Mouse (Mus musculus) ES-CJ7 (cell line): ENCODE measurements at regions not wholly inside any gene's neighbourhood (a gene's known extent, or its start where the extent isn't known, plus 50 kb on each side); places are given as distances from the start of the nearest gene placed in this dataset.

Source experiments
- DNase-seq: peaks from one replicate; pipeline ENCODE4 v3.0.0; 2011; ENCODE audit warnings: low read depth, low spot score

DNA sequence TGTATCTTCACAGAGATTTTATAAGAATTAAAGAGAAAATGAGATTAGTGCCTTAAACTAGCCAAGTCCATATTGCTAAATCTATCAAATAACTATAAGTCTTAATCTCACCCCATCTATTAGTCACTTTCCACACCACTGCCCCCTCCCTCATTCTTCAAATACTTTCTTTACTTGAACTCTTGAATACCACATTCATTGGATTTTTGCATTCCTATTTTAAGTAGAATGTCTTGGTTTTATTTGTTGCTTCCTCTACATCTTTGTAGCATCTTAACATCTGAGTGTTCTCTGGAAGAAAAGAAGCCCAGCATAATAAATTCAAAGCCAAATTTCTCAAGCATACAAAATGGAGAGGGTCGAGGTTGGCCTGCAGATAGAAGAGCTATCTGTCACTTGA lies 200.9 kb upstream of the Thbs1 start:
- no peak for DNase-seq

DNA sequence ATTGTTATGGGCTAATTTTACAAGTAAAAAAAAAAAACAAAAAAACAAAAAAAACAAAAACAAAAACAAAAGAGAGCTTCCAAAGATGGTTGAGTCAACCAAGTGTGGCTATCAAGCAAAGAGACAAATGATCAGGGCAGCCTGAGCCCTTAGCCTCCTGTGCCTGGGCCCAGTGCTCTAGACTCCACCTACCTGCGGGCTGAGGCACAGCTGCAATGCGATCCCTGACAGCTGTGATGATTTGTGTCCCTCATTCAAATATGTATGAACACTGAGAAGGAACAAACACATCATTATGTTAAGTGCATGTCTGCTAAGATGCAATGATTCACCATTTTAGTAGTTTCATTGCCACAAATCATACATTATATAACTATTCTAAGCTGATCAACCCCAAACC lies 199.0 kb upstream of the Thbs1 start:
- peak; percentile 12 for DNase-seq

- DNase-seq = no peak
Measured at GRCm38 (mm10) chr2:117913846-117914245, 197.8 kb upstream of the Thbs1 start.

DNA sequence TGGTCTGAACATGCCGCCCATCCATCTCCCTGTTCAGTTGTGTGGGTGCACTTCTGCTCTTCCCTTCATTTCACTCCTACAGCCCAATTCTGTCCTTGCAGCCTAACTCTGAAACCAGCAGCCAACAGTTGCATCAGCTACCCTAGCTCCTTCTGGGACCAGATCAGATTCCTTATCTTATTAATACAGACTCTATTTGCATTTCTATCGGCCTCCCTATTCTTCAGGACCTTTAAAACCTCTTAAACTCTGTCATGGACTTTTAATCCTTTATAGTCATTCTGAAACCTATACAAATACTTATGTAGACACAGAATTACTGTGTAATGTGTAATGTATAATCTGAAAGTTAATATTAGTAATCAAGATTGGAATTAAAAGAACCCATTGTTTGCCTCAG lies 195.9 kb upstream of the Thbs1 start:
- no peak for DNase-seq

GRCm38 (mm10) chr2:117917181-117917580 lies 194.5 kb upstream of the Thbs1 start:
- DNase-seq = no peak

DNA sequence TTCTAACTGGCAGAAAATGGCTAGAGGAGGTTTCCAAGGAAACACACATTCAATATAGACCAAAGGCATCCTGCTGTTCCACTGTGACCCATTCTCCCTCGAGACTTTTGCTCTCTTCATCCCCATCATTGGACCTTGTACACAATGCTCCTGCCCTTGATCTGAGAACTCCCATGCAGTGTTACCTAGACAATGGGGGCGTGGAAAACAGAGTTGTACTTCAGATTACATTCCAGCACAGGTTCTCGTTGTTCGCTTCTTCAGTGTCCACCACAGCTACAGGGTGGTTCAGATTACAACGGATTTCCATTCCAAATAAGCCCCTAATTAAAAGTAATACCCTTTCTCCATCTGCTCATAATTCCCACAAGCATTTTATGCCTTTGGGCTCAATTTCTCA lies 186.8 kb upstream of the Thbs1 start:
- DNase-seq = no peak

- DNase-seq = no peak
Measured at GRCm38 (mm10) chr2:117925412-117925811, 186.3 kb upstream of the Thbs1 start.

GRCm38 (mm10) chr2:117928062-117928461 lies 183.6 kb upstream of the Thbs1 start:
- no peak for DNase-seq

DNA sequence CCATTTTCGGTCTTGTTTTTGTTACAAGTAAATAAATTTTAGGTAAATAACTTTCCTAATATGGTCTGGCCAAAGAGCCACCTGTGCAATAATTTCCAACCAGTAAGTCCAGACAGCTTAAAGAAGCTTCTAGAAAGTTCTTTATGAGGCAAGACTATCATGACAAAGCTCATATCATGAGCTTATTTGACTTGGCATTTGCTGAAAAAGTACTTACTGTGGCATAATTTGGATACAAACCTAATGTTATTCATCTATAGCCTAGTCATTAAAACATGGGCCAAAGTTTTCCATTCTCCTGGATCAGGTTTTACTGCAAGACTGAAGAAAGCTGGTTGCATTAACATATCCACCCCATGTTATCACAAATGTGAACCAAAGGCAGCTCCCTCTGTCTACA lies 182.1 kb upstream of the Thbs1 start:
- DNase-seq = no peak

- no peak for DNase-seq
Measured at GRCm38 (mm10) chr2:117930895-117931537, 180.7 kb upstream of the Thbs1 start.

DNA sequence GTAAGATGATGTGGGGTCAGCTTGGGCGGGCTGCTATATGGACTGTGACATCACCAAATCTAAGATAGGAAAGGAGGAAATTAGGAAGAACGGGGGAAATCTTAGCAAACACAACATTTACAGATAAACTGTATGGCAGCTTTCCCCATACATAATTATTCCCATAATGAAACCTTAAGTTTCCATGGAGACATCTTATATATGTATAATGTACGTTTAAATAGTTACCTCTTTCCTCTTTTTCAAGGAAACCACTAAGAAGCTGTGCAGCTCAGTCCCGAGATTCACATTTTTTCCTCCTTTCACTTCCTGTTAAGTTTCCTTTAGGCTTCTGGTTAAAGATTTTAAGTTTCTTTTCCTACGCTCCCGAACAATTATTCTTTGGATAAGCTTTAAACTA lies 175.1 kb upstream of the Thbs1 start:
- no peak for DNase-seq

DNA sequence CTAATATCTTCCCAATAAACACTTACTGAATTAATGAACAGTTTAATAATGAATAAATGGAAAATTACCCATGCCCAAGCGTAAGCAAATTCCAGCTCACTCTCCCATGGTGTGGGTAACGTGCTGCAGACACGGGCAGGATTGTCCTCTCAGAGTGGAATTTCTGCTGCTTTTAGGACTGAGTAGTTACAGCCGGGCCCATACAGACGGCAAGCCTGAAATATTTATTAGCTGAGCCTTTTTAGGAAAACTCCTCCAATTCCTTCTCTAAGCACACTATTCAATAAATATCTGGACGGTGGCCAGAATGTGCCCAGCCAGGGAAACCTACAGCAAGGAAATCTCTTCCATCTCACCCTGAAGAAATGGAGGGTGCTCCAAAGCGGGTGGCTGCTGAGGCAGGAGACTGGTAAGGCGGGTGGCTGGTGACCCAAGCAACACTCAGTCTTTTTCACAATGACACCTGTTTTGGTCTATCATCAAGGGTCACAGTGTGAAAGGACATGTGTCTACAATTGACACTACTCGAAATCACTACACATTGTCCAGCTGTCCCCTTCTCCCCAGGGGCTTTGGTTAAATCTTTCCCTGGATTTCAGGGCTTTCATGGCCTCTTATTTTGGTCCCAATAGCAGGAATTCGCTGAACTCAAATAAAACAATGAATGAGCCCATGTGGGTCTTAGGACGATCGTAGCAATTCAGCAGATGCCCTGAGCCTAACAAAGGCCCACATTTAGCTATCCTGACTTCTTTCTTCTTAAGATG lies 173.2 kb upstream of the Thbs1 start:
- DNase-seq = no peak

DNA sequence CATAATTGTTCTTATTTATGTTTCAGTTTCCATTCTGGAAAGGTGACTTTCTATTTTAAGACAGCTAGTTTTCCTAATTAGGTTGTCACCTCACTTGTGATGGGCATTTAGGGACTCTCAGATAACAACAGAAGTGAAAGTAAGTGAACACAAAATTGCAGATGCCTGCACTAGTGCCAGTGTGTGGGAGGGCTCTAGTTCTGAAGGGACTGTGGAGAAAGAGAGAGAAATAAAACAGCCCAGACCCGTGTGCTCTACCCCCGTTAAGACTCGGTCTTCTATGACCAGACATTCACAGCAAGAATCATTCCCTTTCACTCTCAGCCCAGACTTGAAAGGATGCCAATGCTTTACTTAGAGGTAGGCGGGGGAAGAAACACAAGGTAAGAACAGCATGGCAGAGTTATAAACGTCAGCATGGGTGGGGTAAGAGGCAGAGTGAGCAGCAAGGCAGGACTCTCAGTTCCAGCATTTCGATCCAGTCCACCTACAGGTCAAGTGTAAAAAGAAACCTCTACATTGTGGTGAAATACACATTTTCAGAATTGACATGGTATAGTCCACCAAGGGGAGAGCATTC lies 170.1 kb upstream of the Thbs1 start:
- no peak for DNase-seq

DNA sequence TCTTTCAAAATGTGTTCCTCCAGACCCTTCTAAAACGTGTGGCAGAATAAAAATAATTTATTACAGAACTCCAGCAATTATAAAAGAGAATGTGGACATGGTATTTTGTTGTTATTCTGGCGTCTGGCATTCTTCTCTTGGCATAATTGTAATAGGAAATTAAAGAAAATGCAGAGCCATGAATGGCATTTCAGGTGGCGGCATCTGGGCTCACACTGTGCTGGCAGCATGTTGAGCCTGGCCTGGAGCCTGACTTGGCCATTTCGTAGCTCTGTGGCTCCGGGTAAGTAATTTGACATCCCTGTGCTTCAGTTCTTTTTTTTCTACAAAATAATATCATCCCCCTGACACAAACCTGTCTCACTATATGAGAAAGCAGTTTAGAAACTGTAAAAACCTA lies 168.0 kb upstream of the Thbs1 start:
- no peak for DNase-seq

DNA sequence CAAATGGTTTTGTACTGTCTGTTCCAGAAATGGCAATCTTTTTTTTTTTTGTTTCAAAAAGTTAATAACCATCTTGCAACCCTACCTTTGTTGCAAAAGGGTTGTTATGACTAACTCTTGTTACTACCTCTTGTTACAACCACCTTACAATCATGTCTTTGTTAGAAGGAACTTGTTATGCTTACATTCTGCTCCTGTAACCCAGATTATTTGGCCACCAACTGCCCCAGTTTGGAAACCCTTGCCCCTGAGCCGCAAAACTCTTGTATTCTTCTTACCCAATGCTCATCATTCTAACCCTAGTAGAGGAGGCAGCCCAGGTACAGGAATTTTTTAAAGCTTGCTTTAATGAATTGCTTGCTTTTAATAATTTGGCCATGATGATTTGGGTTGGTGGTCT lies 167.4 kb upstream of the Thbs1 start:
- DNase-seq = no peak

DNA sequence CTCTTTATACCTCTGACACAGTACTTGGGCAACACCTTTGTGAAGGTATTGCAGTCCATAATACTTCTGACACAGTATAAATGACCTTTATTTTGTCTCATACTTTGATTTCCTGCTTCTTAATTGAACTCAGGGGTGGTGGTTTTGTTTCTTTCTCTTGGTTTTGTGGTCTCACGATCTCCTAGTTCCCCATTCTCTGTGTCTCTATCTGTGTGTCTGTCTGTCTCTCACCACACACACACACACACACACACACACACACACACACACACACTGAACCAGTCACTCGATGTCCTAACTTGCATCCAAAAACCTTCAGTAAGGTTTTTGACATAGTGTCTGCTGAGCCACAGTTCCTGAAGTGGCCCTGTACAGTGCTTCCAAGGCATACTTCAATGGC lies 166.7 kb upstream of the Thbs1 start:
- DNase-seq = no peak

- no peak for DNase-seq
Measured at GRCm38 (mm10) chr2:117950431-117951336, 161.0 kb upstream of the Thbs1 start.

DNA sequence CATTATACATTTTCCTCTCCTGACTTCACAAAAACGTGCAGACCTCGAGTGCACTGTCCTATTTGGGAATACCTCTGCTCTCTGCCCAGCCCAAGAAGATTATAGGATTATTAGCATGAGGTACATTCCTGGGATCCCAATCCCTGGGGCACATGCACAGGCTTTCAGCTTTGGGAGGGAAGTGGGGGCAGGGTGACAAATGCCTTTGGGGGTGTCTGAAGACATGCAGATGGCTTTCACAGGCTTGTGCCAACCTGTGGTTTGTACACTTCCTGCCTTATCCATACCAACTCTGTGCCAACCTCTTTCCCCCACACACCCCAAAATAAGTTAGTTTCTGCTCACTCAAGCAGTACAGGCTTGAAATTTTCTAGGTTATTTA lies 160.3 kb upstream of the Thbs1 start:
- no peak for DNase-seq

GRCm38 (mm10) chr2:117958737-117959136 lies 152.9 kb upstream of the Thbs1 start:
- no peak for DNase-seq

DNA sequence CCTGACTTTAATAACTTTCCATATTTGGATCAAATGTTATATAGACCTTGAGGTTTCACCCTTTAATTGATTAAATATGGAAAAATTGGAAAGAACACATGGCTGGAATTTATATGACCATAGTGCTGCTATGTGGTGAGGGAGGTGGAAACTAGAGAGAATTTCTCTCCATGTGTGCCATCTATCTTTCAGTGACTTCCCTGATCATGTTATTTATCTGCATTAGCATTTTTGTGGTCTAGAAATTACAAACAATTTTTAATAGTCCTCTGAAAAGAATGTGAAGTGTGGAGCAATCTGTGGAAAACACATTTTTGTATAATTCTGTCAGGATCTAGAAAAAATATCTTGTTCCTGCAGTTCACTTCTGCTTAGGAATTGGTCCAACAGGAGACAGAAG lies 152.2 kb upstream of the Thbs1 start:
- no peak for DNase-seq

DNA sequence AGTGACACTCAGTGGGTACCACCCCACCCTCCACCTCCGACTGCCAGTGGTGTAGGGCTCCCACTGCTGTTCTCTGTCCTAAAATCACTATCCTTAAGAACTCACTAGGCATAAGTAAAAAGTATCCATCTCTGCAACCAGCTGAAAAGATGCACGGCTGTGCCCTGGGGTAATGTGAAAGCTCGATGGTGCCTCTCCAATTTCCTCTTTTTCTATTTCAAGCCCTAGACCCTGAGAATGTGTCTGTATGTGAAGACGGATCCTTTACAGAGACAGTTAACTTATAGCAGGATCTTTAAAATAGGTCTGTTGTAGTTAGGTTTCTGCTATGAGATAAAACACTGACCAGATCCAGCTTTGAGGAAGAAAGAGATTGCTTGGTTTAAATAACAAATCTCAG lies 149.1 kb upstream of the Thbs1 start:
- no peak for DNase-seq

- DNase-seq = no peak
Measured at GRCm38 (mm10) chr2:117963526-117963925, 148.2 kb upstream of the Thbs1 start.
